Mouse (Mus musculus): ENCODE data around the gene Necap2. TPM values are rescaled to one million over a fixed set of nuclear protein-coding genes. Genes with fewer than 3 reads are reported as not detected.
A peak's percentile ranks its signal among the peaks of the same experiment; 100 is the strongest.

The Necap2 gene
- polyA plus RNA-seq, 1 experiment from 2014 or later = 66.5 TPM

- Histone ChIP-seq H3K4me3 (ENCODE audit: low read depth, low read length) (no peak overlapping the region), H3K27me3 (replicated peaks; ENCODE audit: control insufficient read depth, insufficient read depth, low read length) (no peaks in the 10 kb centered on the region), H3K4me2 (ENCODE audit: low read depth, low read length) (no peak overlapping the region), H3K9me3 (ENCODE audit: control insufficient read depth, low read length) (no peaks in the 10 kb centered on the region), H3K4me1 (ENCODE audit: control insufficient read depth, insufficient read depth, low read length) (no peaks in the 10 kb centered on the region), H3K36me3 (ENCODE audit: control insufficient read depth, insufficient read depth, low read length) (peaks cover 73% of the 10 kb centered on the region), H3K9ac (ENCODE audit: low read depth, low read length) (no peak overlapping the region), H3K27ac (replicated peaks; ENCODE audit: low read depth, low read length) (no peak overlapping the region)
- 85% methylated on average over 9 of the region's 9 CpGs for WGBS
- ATAC-seq (ENCODE audit: low read depth) = no peak
- DNase-seq (ENCODE audit: low spot score) = no peak
Observed at GRCm38 (mm10) chr4:141067516-141068046, 10.6 kb downstream of the Necap2 start.

- ATAC-seq (ENCODE audit: low read depth) = no peak
- H3K27ac ChIP-seq (replicated peaks; ENCODE audit: low read depth, low read length) = no peak overlapping the region
- no peak overlapping the region for H3K4me2 ChIP-seq (ENCODE audit: low read depth, low read length)
- H3K4me1 ChIP-seq (ENCODE audit: control insufficient read depth, insufficient read depth, low read length) = no peaks in the 10 kb centered on the region
- no peak overlapping the region for H3K4me3 ChIP-seq (ENCODE audit: low read depth, low read length)
- WGBS = 79% methylated on average over 10 of the region's 12 CpGs
- H3K9me3 ChIP-seq (ENCODE audit: control insufficient read depth, low read length) = no peaks in the 10 kb centered on the region
- no peak overlapping the region for H3K9ac ChIP-seq (ENCODE audit: low read depth, low read length)
- no peaks in the 10 kb centered on the region for H3K27me3 ChIP-seq (replicated peaks; ENCODE audit: control insufficient read depth, insufficient read depth, low read length)
- peaks cover 66% of the 10 kb centered on the region for H3K36me3 ChIP-seq (ENCODE audit: control insufficient read depth, insufficient read depth, low read length)
- no peak for DNase-seq (ENCODE audit: low spot score)
Observed at GRCm38 (mm10) chr4:141066709-141067515, 11.2 kb downstream of the Necap2 start.

GRCm38 (mm10) chr4:141065123-141065522 lies 13.0 kb downstream of the Necap2 start:
- Histone ChIP-seq H3K4me2 (ENCODE audit: low read depth, low read length) (no peak overlapping the region), H3K27ac (replicated peaks; ENCODE audit: low read depth, low read length) (no peak overlapping the region), H3K36me3 (ENCODE audit: control insufficient read depth, insufficient read depth, low read length) (peaks cover 48% of the 10 kb centered on the region), H3K4me1 (ENCODE audit: control insufficient read depth, insufficient read depth, low read length) (no peaks in the 10 kb centered on the region), H3K9me3 (ENCODE audit: control insufficient read depth, low read length) (no peaks in the 10 kb centered on the region), H3K27me3 (replicated peaks; ENCODE audit: control insufficient read depth, insufficient read depth, low read length) (no peaks in the 10 kb centered on the region), H3K9ac (ENCODE audit: low read depth, low read length) (no peak overlapping the region), H3K4me3 (ENCODE audit: low read depth, low read length) (no peak overlapping the region)
- peak; percentile 91 for DNase-seq (ENCODE audit: low spot score)
- 8% methylated on average over 8 of the region's 8 CpGs for whole genome bisulfite sequencing
- no peak for ATAC-seq (ENCODE audit: low read depth)

- no peak for DNase-seq (ENCODE audit: low spot score)
- Histone ChIP-seq H3K9me3 (ENCODE audit: control insufficient read depth, low read length) (no peaks in the 10 kb centered on the region), H3K4me2 (ENCODE audit: low read depth, low read length) (no peak overlapping the region), H3K36me3 (ENCODE audit: control insufficient read depth, insufficient read depth, low read length) (peaks cover 40% of the 10 kb centered on the region), H3K9ac (ENCODE audit: low read depth, low read length) (no peak overlapping the region), H3K27me3 (replicated peaks; ENCODE audit: control insufficient read depth, insufficient read depth, low read length) (no peaks in the 10 kb centered on the region), H3K4me1 (ENCODE audit: control insufficient read depth, insufficient read depth, low read length) (peaks cover 4% of the 10 kb centered on the region; the same call in 1 of the 2 replicates), H3K27ac (replicated peaks; ENCODE audit: low read depth, low read length) (no peak overlapping the region), H3K4me3 (ENCODE audit: low read depth, low read length) (no peak overlapping the region)
- no peak for ATAC-seq (ENCODE audit: low read depth)
- WGBS = 87% methylated on average over 4 of the region's 4 CpGs
Observed at GRCm38 (mm10) chr4:141064104-141064659, 14.0 kb downstream of the Necap2 start.

- Histone ChIP-seq H3K4me2 (ENCODE audit: low read depth, low read length) (peak within 1 kb of the TSS; percentile 60), H3K9me3 (ENCODE audit: control insufficient read depth, low read length) (no peaks in the 10 kb centered on the region), H3K9ac (ENCODE audit: low read depth, low read length) (peak within 1 kb of the TSS; percentile 74), H3K27me3 (replicated peaks; ENCODE audit: control insufficient read depth, insufficient read depth, low read length) (no peaks in the 10 kb centered on the region), H3K4me1 (ENCODE audit: control insufficient read depth, insufficient read depth, low read length) (peaks cover 8% of the 10 kb centered on the region; the same call in 1 of the 2 replicates), H3K36me3 (ENCODE audit: control insufficient read depth, insufficient read depth, low read length) (peaks cover 24% of the 10 kb centered on the region), H3K27ac (replicated peaks; ENCODE audit: low read depth, low read length) (peak within 1 kb of the TSS; percentile 89), H3K4me3 (ENCODE audit: low read depth, low read length) (peak within 1 kb of the TSS; percentile 58)
- DNase-seq (ENCODE audit: low spot score) (peak; percentile 99), ATAC-seq (ENCODE audit: low read depth) (peak; percentile 96)
- WGBS = under 1% methylated on average over 52 of the region's 77 CpGs
Observed at GRCm38 (mm10) chr4:141060426-141061301, 17.5 kb downstream of the Necap2 start, which contains the start of gene Crocc. Gene Crocc, minus strand, starts transcription at chr4:141060550.

GRCm38 (mm10) chr4:141059616-141060425 lies 18.3 kb downstream of the Necap2 start:
- Histone ChIP-seq H3K4me2 (ENCODE audit: low read depth, low read length) (peak overlapping the region; percentile 60), H3K27me3 (replicated peaks; ENCODE audit: control insufficient read depth, insufficient read depth, low read length) (no peaks in the 10 kb centered on the region), H3K9ac (ENCODE audit: low read depth, low read length) (peak overlapping the region; percentile 73), H3K36me3 (ENCODE audit: control insufficient read depth, insufficient read depth, low read length) (peaks cover 26% of the 10 kb centered on the region), H3K9me3 (ENCODE audit: control insufficient read depth, low read length) (no peaks in the 10 kb centered on the region), H3K4me3 (ENCODE audit: low read depth, low read length) (peak overlapping the region; percentile 58), H3K4me1 (ENCODE audit: control insufficient read depth, insufficient read depth, low read length) (peaks cover 8% of the 10 kb centered on the region; the same call in 1 of the 2 replicates), H3K27ac (replicated peaks; ENCODE audit: low read depth, low read length) (peak overlapping the region; percentile 89)
- DNase-seq (ENCODE audit: low spot score) (peak; percentile 27), ATAC-seq (ENCODE audit: low read depth) (no peak)
- WGBS = 1% methylated on average over 23 of the region's 32 CpGs

GRCm38 (mm10) chr4:141058835-141059234 lies 19.3 kb downstream of the Necap2 start:
- 76% methylated on average over 9 of the region's 9 CpGs for WGBS
- Histone ChIP-seq H3K4me2 (ENCODE audit: low read depth, low read length) (no peak overlapping the region), H3K27me3 (replicated peaks; ENCODE audit: control insufficient read depth, insufficient read depth, low read length) (no peaks in the 10 kb centered on the region), H3K27ac (replicated peaks; ENCODE audit: low read depth, low read length) (no peak overlapping the region), H3K4me3 (ENCODE audit: low read depth, low read length) (no peak overlapping the region), H3K9me3 (ENCODE audit: control insufficient read depth, low read length) (no peaks in the 10 kb centered on the region), H3K4me1 (ENCODE audit: control insufficient read depth, insufficient read depth, low read length) (peaks cover 11% of the 10 kb centered on the region; the same call in 1 of the 2 replicates), H3K36me3 (ENCODE audit: control insufficient read depth, insufficient read depth, low read length) (peaks cover 30% of the 10 kb centered on the region), H3K9ac (ENCODE audit: low read depth, low read length) (peak overlapping the region; percentile 42; the same call in 1 of the 2 replicates)
- ATAC-seq (ENCODE audit: low read depth) = no peak
- no peak for DNase-seq (ENCODE audit: low spot score)
